Mouse (Mus musculus) telencephalon, adult 2 months (tissue): ENCODE measurements around the gene Msln.

ENCODE experiments used
- DNase-seq: peaks from one replicate; pipeline ENCODE4 v3.0.0-alpha.2; 2011; ENCODE audit warnings: low read depth, low spot score

The Msln gene

DNA sequence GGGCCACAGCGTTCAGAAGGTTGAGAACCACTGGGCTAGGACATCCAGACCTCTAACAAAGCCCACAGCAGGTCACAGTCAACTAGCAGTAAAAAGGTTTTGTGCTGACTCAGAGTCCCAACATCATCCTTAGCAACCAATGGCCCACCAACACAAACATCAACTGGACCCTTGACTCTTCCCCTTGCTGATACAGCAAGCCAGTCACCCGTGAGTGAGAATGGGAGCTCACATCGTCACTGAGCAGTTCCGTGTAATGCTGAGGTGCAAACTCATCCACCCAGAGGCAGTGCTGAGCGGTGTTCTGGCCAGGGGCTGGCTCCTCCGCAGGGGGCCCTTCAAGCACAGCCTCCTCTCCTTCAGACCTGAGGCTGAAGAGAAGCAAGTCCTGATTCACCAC is 28.9 kb downstream of the Msln start:
- DNase-seq, result no peak

GRCm38 (mm10) chr17:25723919-25724318 is 30.3 kb downstream of the Msln start:
- no peak for DNase-seq

DNA sequence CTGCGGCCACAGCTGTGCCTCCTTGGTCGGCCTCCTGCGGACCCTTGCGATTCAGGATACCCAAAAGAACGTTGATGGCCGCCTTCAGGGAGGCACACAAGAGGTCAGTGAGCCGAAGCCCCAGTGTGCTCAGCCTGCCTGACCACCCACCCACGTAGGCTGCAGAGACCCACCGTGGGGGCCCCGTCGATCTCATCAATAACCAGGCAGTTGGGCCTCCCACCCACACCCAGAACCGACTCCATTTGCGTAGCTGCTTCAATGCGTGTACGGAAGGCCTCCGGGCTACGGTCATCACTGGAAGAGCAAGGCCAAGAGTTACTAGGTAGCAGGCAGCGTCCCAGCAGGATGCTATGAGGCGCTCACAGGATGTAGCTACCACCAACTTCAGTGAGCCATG is 30.7 kb downstream of the Msln start:
- no peak for DNase-seq

- DNase-seq, result no peak
These were observed 32.7 kb downstream of the Msln start for GRCm38 (mm10) chr17:25721476-25721875.

DNA sequence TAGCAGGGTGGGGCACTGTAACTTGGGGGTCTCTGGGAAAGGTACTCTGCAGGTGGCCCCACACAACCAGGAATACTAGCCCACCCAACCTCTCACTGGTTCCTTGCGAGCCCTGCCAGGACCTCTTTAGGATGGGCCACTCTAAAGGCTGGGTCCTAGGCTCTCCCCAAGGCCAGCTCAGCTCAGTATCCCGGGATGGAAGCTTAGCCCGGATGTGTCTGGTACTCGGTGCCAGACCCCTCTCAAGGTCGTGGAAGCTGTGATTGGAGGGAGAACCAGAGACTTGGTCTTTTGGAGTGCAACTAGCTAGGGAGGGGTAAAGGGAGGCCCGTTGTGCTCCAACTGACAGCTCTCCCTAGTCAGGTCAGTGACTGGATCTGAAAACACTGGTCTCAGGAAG is 36.5 kb downstream of the Msln start:
- DNase-seq, result no peak

DNA sequence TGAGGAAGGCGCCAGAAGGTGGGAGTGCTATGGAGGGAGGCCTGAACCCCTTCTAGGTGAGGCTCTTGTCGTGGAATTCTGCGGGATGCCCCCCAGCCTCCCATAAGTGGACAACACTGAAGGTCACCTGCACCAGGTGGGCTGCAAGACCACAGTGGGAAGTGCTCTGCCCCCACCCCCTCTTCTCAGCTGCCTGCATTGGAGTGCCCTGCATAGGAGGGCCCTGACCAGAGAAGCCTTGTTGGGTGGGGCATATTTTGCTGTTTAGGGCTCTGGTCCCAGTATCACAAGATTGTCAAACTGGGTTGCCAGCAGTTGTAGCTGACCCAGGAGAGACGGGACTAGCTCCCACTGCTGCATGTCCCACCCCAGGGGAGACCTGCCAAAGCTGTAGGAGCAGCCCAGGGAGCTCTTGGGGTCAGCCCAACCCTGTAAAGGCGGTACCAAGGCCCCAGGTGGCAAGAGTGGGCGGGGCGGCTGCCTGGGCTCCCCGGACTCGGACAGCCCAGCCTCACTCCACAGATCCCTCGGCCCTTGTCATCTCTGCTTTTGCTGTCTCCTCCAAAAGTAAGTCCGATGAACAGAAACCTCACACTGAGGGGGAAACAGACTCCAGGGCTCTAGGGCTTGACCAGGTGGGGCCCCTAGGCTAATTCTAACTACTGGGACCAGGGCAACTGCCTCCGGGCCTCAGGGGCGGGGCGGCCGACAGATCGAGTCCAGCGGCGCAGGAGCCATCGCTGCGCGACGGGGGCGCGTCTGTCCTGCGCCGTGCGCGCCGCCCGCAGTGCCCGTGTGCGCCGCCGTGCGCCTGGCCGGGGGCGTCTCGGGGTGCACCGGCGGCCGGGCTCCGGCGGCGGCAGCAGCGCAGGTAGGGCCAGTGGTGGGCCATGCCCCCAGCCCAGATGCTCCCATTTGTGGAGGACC is 37.2 kb downstream of the Msln start, which contains the start of gene Gng13:
Gng13 (plus strand) TSS at position 461 of the 927 bp plus-strand sequence.
- no peak for DNase-seq

GRCm38 (mm10) chr17:25716130-25716529 is 38.0 kb downstream of the Msln start:
- DNase-seq, result no peak

- no peak for DNase-seq
These were observed 38.6 kb downstream of the Msln start for GRCm38 (mm10) chr17:25715627-25716026.

GRCm38 (mm10) chr17:25711136-25711535 is 43.0 kb downstream of the Msln start:
- no peak for DNase-seq

DNA sequence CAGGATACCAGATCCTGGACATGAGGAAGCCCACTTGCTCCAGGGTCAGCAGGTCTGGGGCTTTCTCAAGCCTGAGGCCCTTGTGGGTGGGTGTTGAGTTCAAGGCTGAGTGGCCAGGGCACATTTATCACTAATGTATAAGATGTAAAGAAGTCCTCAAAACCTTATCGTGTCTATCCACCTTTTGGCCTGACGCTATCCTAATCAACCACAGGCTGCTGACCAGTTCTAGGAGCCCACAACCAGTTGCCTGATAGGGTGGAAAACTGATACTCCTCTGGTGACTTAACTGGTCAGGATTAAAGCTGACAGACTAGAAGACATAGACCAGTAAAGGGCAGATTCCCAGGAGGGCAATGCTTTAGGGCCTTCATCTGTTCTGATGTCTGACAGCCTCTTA is 44.2 kb downstream of the Msln start:
- no peak for DNase-seq

DNA sequence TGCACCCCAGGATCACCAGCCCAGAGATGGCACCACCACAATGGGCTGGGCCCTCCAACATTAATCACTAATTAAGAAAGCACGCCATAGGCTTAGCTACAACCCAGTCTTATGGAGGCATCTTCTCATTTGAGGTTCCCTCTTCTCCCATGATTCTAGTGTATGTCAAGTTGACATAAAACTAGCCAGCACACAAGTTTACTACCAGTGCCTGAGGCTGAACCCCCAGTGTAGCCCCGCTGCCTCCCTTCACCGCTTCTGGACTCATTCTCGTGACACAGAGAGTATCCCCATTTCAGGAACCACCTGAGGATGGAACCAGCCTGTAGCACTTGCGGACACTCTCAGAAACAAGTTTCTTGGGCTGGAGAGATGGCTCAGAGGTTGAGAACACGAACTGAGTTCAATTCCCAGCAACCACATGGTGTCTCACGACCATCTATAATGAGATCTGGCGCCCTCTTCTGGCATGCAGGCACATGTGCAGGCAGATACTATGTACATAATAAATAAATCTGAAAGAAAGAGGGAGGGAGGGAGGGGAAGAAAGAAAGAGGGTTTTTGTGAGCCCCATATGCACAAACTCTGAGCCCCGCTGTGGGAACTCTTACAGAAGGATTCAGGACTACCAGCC is 53.2 kb downstream of the Msln start:
- no peak for DNase-seq
